Mouse (Mus musculus) Patski (cell line): ENCODE results near the gene Rbpj. TPM values are rescaled to one million over a fixed set of nuclear protein-coding genes. Genes with fewer than 3 reads are reported as not detected.

Experiments
- ATAC-seq: fragments of 100-300 bp; one replicate; pipeline ENCODE4 v1.8.0; 2021
- CTCF ChIA-PET: fragments of 350-600 bp; sonication (Branson Sonifier 250); formaldehyde crosslinking; loops from one replicate; lab custom pipeline; 2022; ENCODE audit warnings: inconsistent platforms; lab: Charles Lee
- POLR2A ChIA-PET: fragments of 350-600 bp; sonication (Branson Sonifier 250); formaldehyde crosslinking; loops from one replicate; lab custom pipeline; 2022; ENCODE audit warnings: antibody characterized with exemption, inconsistent platforms; lab: Charles Lee
- DNase-seq: peaks from one replicate; pipeline ENCODE4 v3.0.0-alpha.2; 2011; ENCODE audit warnings: low read depth, low spot score
- H3K27me3 ChIP-seq: fragments of 371-371 bp; one replicate; pipeline ENCODE4 v1.5.1; 2021
- CTCF ChIP-seq: fragments of 100-300 bp; IDR thresholded peaks from one replicate; pipeline ENCODE4 v1.5.1; 2021
- in situ Hi-C: fragments of 300-500 bp; cut with MboI; formaldehyde crosslinking; loops from 3 replicates; pipeline ENCODE4 v1.11.1; 2018; ENCODE audit warnings: low pct_unique_long_range_greater_than_20kb, mixed read lengths
- polyA plus RNA-seq: library from polyadenylated mRNA; unstranded; gene quantifications from one replicate; pipeline ENCODE4 v1.2.3, GENCODE M21; 2021

The Rbpj gene
- polyA plus RNA-seq = 64.2 TPM

- POLR2A ChIA-PET = no interaction called here
- CTCF ChIA-PET = interaction anchor here (0.8 to 1.6 kb wide), 2 partner anchors 9 to 98 kb away, joined by 3 to 4 read pairs; no protein-coding TSS in a partner anchor
- in situ Hi-C loops = no loop called here
Observed at GRCm38 (mm10) chr5:53465883-53466282, at the start of gene Rbpj. TSS of gene Rbpj (plus strand) at chr5:53466152.

GRCm38 (mm10) chr5:53420777-53421176 lies 45.2 kb upstream of the Rbpj start:
- in situ Hi-C loops = no loop called here
- no peak for TF ChIP-seq CTCF
- POLR2A ChIA-PET = interaction anchor here (0.5 kb wide), 1 partner anchor 123 kb away, joined by 6 read pairs; no protein-coding TSS in a partner anchor
- DNase-seq (no peak), ATAC-seq (peak; percentile 76)
- CTCF ChIA-PET = interaction anchor here (1.0 to 3.9 kb wide), 3 partner anchors 12 to 24 kb away, joined by 3 to 13 read pairs (median 7); no protein-coding TSS in a partner anchor
- H3K27me3 ChIP-seq = no peaks in the 10 kb centered on the region

More at GRCm38 (mm10) chr5:53465883-53466282, at the start of gene Rbpj:
- ATAC-seq = no peak
- TF ChIP-seq CTCF = no peak
- H3K27me3 ChIP-seq = no peaks in the 10 kb centered on the region
- DNase-seq = no peak

- POLR2A ChIA-PET = no interaction called here
- no peak for DNase-seq
- CTCF ChIA-PET = interaction anchor here (1.0 to 3.9 kb wide), 2 partner anchors 12 to 19 kb away, joined by 3 to 13 read pairs; no protein-coding TSS in a partner anchor
- no peaks in the 10 kb centered on the region for H3K27me3 ChIP-seq
- no peak for ATAC-seq
- in situ Hi-C loops = no loop called here
- no peak for TF ChIP-seq CTCF
Observed at GRCm38 (mm10) chr5:53421291-53421690, 44.7 kb upstream of the Rbpj start.

GRCm38 (mm10) chr5:53427411-53427810 lies 38.5 kb upstream of the Rbpj start:
- no peak for DNase-seq
- no peak for ATAC-seq
- TF ChIP-seq CTCF = no peak
- in situ Hi-C loops = no loop called here
- no peaks in the 10 kb centered on the region for H3K27me3 ChIP-seq
- ChIA-PET POLR2A (no interaction called here), CTCF (interaction anchor here (1.0 to 2.2 kb wide), 5 partner anchors 8 to 167 kb away, joined by 3 to 6 read pairs (median 3); no protein-coding TSS in a partner anchor)

- DNase-seq = no peak
- no peaks in the 10 kb centered on the region for H3K27me3 ChIP-seq
- ChIA-PET CTCF (interaction anchor here (1.1 to 4.7 kb wide), 9 partner anchors 10 to 164 kb away, joined by 3 to 15 read pairs (median 4); no protein-coding TSS in a partner anchor), POLR2A (interaction anchor here (1.4 kb wide), 1 partner anchor 163 kb away, joined by 3 read pairs; no protein-coding TSS in a partner anchor)
- in situ Hi-C loops = no loop called here
- ATAC-seq = no peak
- no peak for TF ChIP-seq CTCF
Observed at GRCm38 (mm10) chr5:53429683-53430477, 36.1 kb upstream of the Rbpj start.

GRCm38 (mm10) chr5:53432451-53432850 lies 33.5 kb upstream of the Rbpj start:
- in situ Hi-C loops = no loop called here

GRCm38 (mm10) chr5:53436905-53437632 lies 28.9 kb upstream of the Rbpj start:
- no peaks in the 10 kb centered on the region for H3K27me3 ChIP-seq
- ATAC-seq = no peak
- TF ChIP-seq CTCF = no peak
- in situ Hi-C loops = no loop called here
- ChIA-PET CTCF (interaction anchor here (1.3 to 2.9 kb wide), 2 partner anchors 8 to 11 kb away, joined by 3 to 10 read pairs; no protein-coding TSS in a partner anchor), POLR2A (interaction anchor here (0.5 to 0.9 kb wide), 2 partner anchors 11 to 561 kb away, joined by 3 read pairs; partner anchors contain the start of gene Stim2)
- no peak for DNase-seq

More at GRCm38 (mm10) chr5:53432451-53432850, 33.5 kb upstream of the Rbpj start:
- ChIA-PET POLR2A (interaction anchor here (1.0 kb wide), 1 partner anchor 199 kb away, joined by 3 read pairs; no protein-coding TSS in a partner anchor), CTCF (interaction anchor here (0.8 to 4.7 kb wide), 10 partner anchors 11 to 206 kb away, joined by 3 to 15 read pairs (median 4); no protein-coding TSS in a partner anchor)
- ATAC-seq = peak; percentile 81
- no peak for TF ChIP-seq CTCF
- DNase-seq = peak; percentile 96
- no peaks in the 10 kb centered on the region for H3K27me3 ChIP-seq

- POLR2A ChIA-PET = interaction anchor here (0.6 to 0.9 kb wide), 2 partner anchors 11 to 238 kb away, joined by 3 read pairs; no protein-coding TSS in a partner anchor
- CTCF ChIA-PET = interaction anchor here (1.3 to 2.9 kb wide), 2 partner anchors 9 to 10 kb away, joined by 3 to 10 read pairs; no protein-coding TSS in a partner anchor
- no peak for TF ChIP-seq CTCF
- ATAC-seq (no peak), DNase-seq (no peak)
- in situ Hi-C loops = no loop called here
- H3K27me3 ChIP-seq = no peaks in the 10 kb centered on the region
Observed at GRCm38 (mm10) chr5:53437767-53438166, 28.2 kb upstream of the Rbpj start.

- ChIA-PET POLR2A (no interaction called here), CTCF (interaction anchor here (1.3 to 2.9 kb wide), 2 partner anchors 9 to 10 kb away, joined by 3 to 10 read pairs; no protein-coding TSS in a partner anchor)
- DNase-seq = no peak
- in situ Hi-C loops = no loop called here
- no peak for TF ChIP-seq CTCF
- ATAC-seq = no peak
- H3K27me3 ChIP-seq = no peaks in the 10 kb centered on the region
Observed at GRCm38 (mm10) chr5:53438268-53438667, 27.7 kb upstream of the Rbpj start.
